Mouse (Mus musculus) macrophage (primary cell): ENCODE measurements around the gene Lin7a. TPM values are rescaled to one million over a fixed set of nuclear protein-coding genes. Genes with fewer than 3 reads are reported as not detected.

Experiments used
- polyA plus RNA-seq: library from polyadenylated mRNA; stranded (reverse); fragments of 250-400 nt; gene quantifications from 3 replicates; pipeline ENCODE4 v1.2.4, GENCODE M21; 2018; ENCODE audit warnings: inconsistent platforms

Lin7a gene
- polyA plus RNA-seq, 1 experiment from 2014 or later: not detected

Other genes with a start within 250 kb of the Lin7a start
- gene Acss3, start 148.0 kb upstream of the Lin7a start, polyA plus RNA-seq: not detected in 3 replicates
- not detected in 3 replicates for gene Myf5, start 214.4 kb downstream of the Lin7a start, polyA plus RNA-seq
- gene Myf6, start 223.1 kb downstream of the Lin7a start, polyA plus RNA-seq: not detected in 3 replicates